Mouse (Mus musculus) liver, embryonic 18 days (tissue): ENCODE results near the gene Foxg1. TPM values are rescaled to one million over a fixed set of nuclear protein-coding genes. Genes with fewer than 3 reads are reported as not detected.

ENCODE experiments used
- polyA plus RNA-seq: library from polyadenylated mRNA; depleted of rRNA; stranded (reverse); fragments of >200 nt; gene quantifications from 2 replicates; pipeline ENCODE4 v1.2.3, GENCODE M21; 2012; rRNA removed

Foxg1 gene
- polyA plus RNA-seq, result 0.01 TPM in 1 of 2 replicates, not detected in the other

GRCm38 (mm10) chr12:49382565-49383520, at the start of gene Foxg1:
Gene Foxg1 (plus strand): TSS chr12:49382660.

GRCm38 (mm10) chr12:49384876-49385630, 2.6 kb downstream of the Foxg1 start, which contains the start of gene Gm43517:
Gene Gm43517 (plus strand): TSS chr12:49385174.

Other genes with a start within 250 kb of the Foxg1 start
- gene Gm43517, start 2.5 kb downstream of the Foxg1 start, polyA plus RNA-seq, result not detected in 2 replicates